Mouse (Mus musculus): ENCODE measurements around the gene Speg.

- TF ChIP-seq EP300 (IDR thresholded peaks at IDR 0.05; ENCODE audit: insufficient read depth, low read depth, low read length), result no peak
- TF ChIP-seq POLR2A (IDR thresholded peaks at IDR 0.05; ENCODE audit: insufficient read depth, low read depth, low read length), result no peak
These were observed 104.5 kb downstream of the Speg start for GRCm38 (mm10) chr1:75479635-75479989.
